Mouse (Mus musculus) neural tube, embryonic 14.5 days (tissue): Measurements from ENCODE around the gene Gm2035. TPM values are rescaled to one million over a fixed set of nuclear protein-coding genes. Genes with fewer than 3 reads are reported as not detected.
"Not testable (repeated sequence)": the region's sequence is repeated elsewhere in the genome, so short reads cannot be mapped to it uniquely, and the experiment has no call there.

Source experiments
- ATAC-seq: fragments of 200-750 bp; cut with Nextera tagmentation; 2 replicates; pipeline ENCODE4 v1.8.0; 2017; ENCODE audit warnings: low read depth, mild to moderate bottlenecking, moderate TSS enrichment, moderate library complexity
- H3K27ac ChIP-seq: fragments of 300-500 bp; sonication (generic); 2 replicates; pipeline ENCODE4 v1.5.1; 2014; ENCODE audit warnings: low read depth, mild to moderate bottlenecking, control low read depth, low read length, moderate library complexity, mixed read lengths
- H3K27me3 ChIP-seq: fragments of 300-500 bp; sonication (generic); 2 replicates; pipeline ENCODE4 v1.6.1; 2014; ENCODE audit warnings: low read length; ENCODE audit not compliant: control insufficient read depth, insufficient read depth
- H3K36me3 ChIP-seq: fragments of 300-500 bp; sonication (generic); 2 replicates; pipeline ENCODE4 v1.6.1; 2014; ENCODE audit warnings: low read length, mixed read lengths; ENCODE audit not compliant: control insufficient read depth, insufficient read depth
- H3K4me1 ChIP-seq: fragments of 300-500 bp; sonication (generic); 2 replicates; pipeline ENCODE4 v1.6.1; 2014; ENCODE audit warnings: low read length; ENCODE audit not compliant: control insufficient read depth, insufficient read depth
- H3K4me2 ChIP-seq: fragments of 300-500 bp; sonication (generic); 2 replicates; pipeline ENCODE4 v1.6.1; 2014; ENCODE audit warnings: mild to moderate bottlenecking, low read depth, low read length, control low read depth
- H3K4me3 ChIP-seq: fragments of 300-500 bp; sonication (generic); 2 replicates; pipeline ENCODE4 v1.5.1; 2014; ENCODE audit warnings: low read depth, low read length, control low read depth, mixed read lengths
- H3K9ac ChIP-seq: fragments of 300-500 bp; sonication (generic); replicated peaks from 2 replicates; pipeline ENCODE4 v1.6.1; 2014; ENCODE audit warnings: low read depth, mild to moderate bottlenecking, control low read depth, low read length, mixed read lengths
- H3K9me3 ChIP-seq: fragments of 300-500 bp; sonication (generic); 2 replicates; pipeline ENCODE4 v1.6.1; 2016; ENCODE audit warnings: low read length; ENCODE audit not compliant: control insufficient read depth
- WGBS: fragments of 180-500 bp; shearing (Covaris S2); extraction: QIAGEN DNeasy Blood & Tissue Kit; methylation state at CpG from one replicate; pipeline ENCODE4 v1.1.7; 2014; 5-methylcytosine and 5-hydroxymethylcytosine counted together
- polyA plus RNA-seq: library from polyadenylated mRNA; unstranded; fragments of >200 nt; fragmentation: Nextera tagmentation; extraction: Ambion mirVana; gene quantifications from 2 replicates; pipeline ENCODE4 v1.2.1, GENCODE M21; 2014

Gene Gm2035
- not detected in 2 replicates for polyA plus RNA-seq

GRCm38 (mm10) chr12:87919721-87920120 is at the start of gene Gm2035:
TSS of gene Gm2035 (minus strand) at chr12:87919857.
- not testable (repeated sequence) for H3K36me3 ChIP-seq, H3K9ac ChIP-seq, H3K4me2 ChIP-seq, H3K27me3 ChIP-seq, H3K4me1 ChIP-seq, H3K9me3 ChIP-seq, ATAC-seq, H3K27ac ChIP-seq, H3K4me3 ChIP-seq
- WGBS, result 91% methylated on average over 2 of the region's 2 CpGs

GRCm38 (mm10) chr12:87953780-87954179 is 34.1 kb upstream of the Gm2035 start, which contains the start of gene Gm2042:
TSS of gene Gm2042 (plus strand) at chr12:87954080.
- H3K9me3 ChIP-seq, H3K4me2 ChIP-seq, H3K27ac ChIP-seq, H3K4me1 ChIP-seq, H3K4me3 ChIP-seq, H3K9ac ChIP-seq, H3K27me3 ChIP-seq, ATAC-seq, H3K36me3 ChIP-seq: not testable (repeated sequence)
- 83% methylated on average over 2 of the region's 2 CpGs for WGBS

GRCm38 (mm10) chr12:87895070-87895469 is 24.6 kb downstream of the Gm2035 start, which contains the start of gene Gm2022:
TSS of gene Gm2022 (plus strand) at chr12:87895370.
- WGBS, result 100% methylated on average over 1 of the region's 1 CpGs
- H3K4me3 ChIP-seq, H3K9me3 ChIP-seq, H3K27me3 ChIP-seq, H3K4me1 ChIP-seq, H3K27ac ChIP-seq, ATAC-seq, H3K36me3 ChIP-seq, H3K9ac ChIP-seq, H3K4me2 ChIP-seq: not testable (repeated sequence)

- H3K4me1 ChIP-seq, H3K36me3 ChIP-seq, H3K9ac ChIP-seq, H3K9me3 ChIP-seq, H3K27ac ChIP-seq, H3K27me3 ChIP-seq, H3K4me2 ChIP-seq, H3K4me3 ChIP-seq, ATAC-seq: not testable (repeated sequence)
- 89% methylated on average over 5 of the region's 5 CpGs for WGBS
Observed at GRCm38 (mm10) chr12:87873772-87874171, 45.9 kb downstream of the Gm2035 start, which contains the start of gene Gm2016. TSS of gene Gm2016 (plus strand) at chr12:87874072.

Other genes with a start within 250 kb of the Gm2035 start
- not detected in 2 replicates for gene Gm21319, start 144.1 kb downstream of the Gm2035 start, polyA plus RNA-seq
- not detected in 2 replicates for gene Gm21936, start 124.3 kb downstream of the Gm2035 start, polyA plus RNA-seq
- not detected in 2 replicates for gene BB287469, start 103.3 kb downstream of the Gm2035 start, polyA plus RNA-seq
- not detected in 2 replicates for gene Gm2001, start 77.5 kb downstream of the Gm2035 start, polyA plus RNA-seq
- not detected in 2 replicates for gene Gm2016, start 45.8 kb downstream of the Gm2035 start, polyA plus RNA-seq
- not detected in 2 replicates for gene Gm2022, start 24.5 kb downstream of the Gm2035 start, polyA plus RNA-seq
- not detected in 2 replicates for gene Gm2042, start 34.2 kb upstream of the Gm2035 start, polyA plus RNA-seq
- gene Gm2075, start 92.0 kb upstream of the Gm2035 start, polyA plus RNA-seq, result not detected in 2 replicates
- gene Gm6803, start 98.9 kb upstream of the Gm2035 start, polyA plus RNA-seq, result not detected in 2 replicates
- gene Gm2056, start 107.1 kb upstream of the Gm2035 start, polyA plus RNA-seq, result not detected in 2 replicates
- not detected in 2 replicates for gene Gm16368, start 163.8 kb upstream of the Gm2035 start, polyA plus RNA-seq